Mouse (Mus musculus) erythroblast, embryonic 14.5 days (primary cell): ENCODE results near the gene Dnajc8.

ENCODE experiments used
- GATA1 ChIP-seq: IDR thresholded peaks from 2 replicates; pipeline ENCODE4 v1.6.1; 2012; ENCODE audit warnings: low read length, inconsistent platforms, mixed read lengths
- TAL1 ChIP-seq: IDR thresholded peaks from 3 replicates; pipeline ENCODE4 v1.6.1; 2012; ENCODE audit warnings: low read length, inconsistent platforms, mixed read lengths

- TF ChIP-seq GATA1, result no peak
- no peak for TF ChIP-seq TAL1
These were observed 28.1 kb upstream of the Dnajc8 start for GRCm38 (mm10) chr4:132507210-132507609.
